Mouse (Mus musculus) adrenal gland, postnatal 14 days (tissue): ENCODE results near the gene Gm9573. TPM values are rescaled to one million over a fixed set of nuclear protein-coding genes. Genes with fewer than 3 reads are reported as not detected.
A peak's percentile ranks its signal among the peaks of the same experiment; 100 is the strongest.

ENCODE experiments used
- DNase-seq: peaks from one replicate; pipeline ENCODE4 v3.0.0; 2021; ENCODE audit warnings: mixed read lengths
- long read RNA-seq, 2 experiments: library from polyadenylated mRNA; stranded (forward); transcript quantifications; one replicate each; pipeline ENCODE4 v2.0.0; 2021
- total RNA-seq: library from RNA; stranded (reverse); gene quantifications from 2 replicates; pipeline ENCODE4 v1.2.3, GENCODE M21; 2021

The Gm9573 gene
- not detected in 2 replicates for total RNA-seq
- long read RNA-seq, experiment 1 = 0 reads
- long read RNA-seq, experiment 2 = 0 reads

- no peak for DNase-seq
Observed at GRCm38 (mm10) chr17:35626537-35626936, at the start of gene Gm9573. Gene Gm9573, minus strand, starts transcription at chr17:35626637.

- peak; percentile 93 for DNase-seq
Observed at GRCm38 (mm10) chr17:35673416-35674035, 47.1 kb upstream of the Gm9573 start, which contains the start of gene Gtf2h4. Gene Gtf2h4, minus strand, starts transcription at chr17:35673739.

- no peak for DNase-seq
Observed at GRCm38 (mm10) chr17:35672527-35672926, 46.1 kb upstream of the Gm9573 start.

GRCm38 (mm10) chr17:35671846-35672245, 45.4 kb upstream of the Gm9573 start:
- DNase-seq = no peak

- DNase-seq = no peak
Observed at GRCm38 (mm10) chr17:35669731-35670130, 43.3 kb upstream of the Gm9573 start.

GRCm38 (mm10) chr17:35667334-35668065, 41.1 kb upstream of the Gm9573 start, which contains the start of gene Vars2:
Gene Vars2, minus strand, starts transcription at chr17:35667592.
- DNase-seq = peak; percentile 98

GRCm38 (mm10) chr17:35666851-35667256, 40.4 kb upstream of the Gm9573 start:
- DNase-seq = peak; percentile 49

- DNase-seq = peak; percentile 42
Observed at GRCm38 (mm10) chr17:35665957-35666515, 39.6 kb upstream of the Gm9573 start.

GRCm38 (mm10) chr17:35653086-35653485, 26.6 kb upstream of the Gm9573 start:
- no peak for DNase-seq

- no peak for DNase-seq
Observed at GRCm38 (mm10) chr17:35649429-35649828, 23.0 kb upstream of the Gm9573 start.

GRCm38 (mm10) chr17:35643609-35644236, 17.3 kb upstream of the Gm9573 start, which contains the start of gene Mucl3:
Gene Mucl3, minus strand, starts transcription at chr17:35643695.
- DNase-seq = no peak

- DNase-seq = no peak
Observed at GRCm38 (mm10) chr17:35639352-35639751, 12.9 kb upstream of the Gm9573 start.

GRCm38 (mm10) chr17:35638475-35639190, 12.2 kb upstream of the Gm9573 start:
- DNase-seq = peak; percentile 76

- DNase-seq = peak; percentile 44
Observed at GRCm38 (mm10) chr17:35636363-35636762, 9.9 kb upstream of the Gm9573 start.

GRCm38 (mm10) chr17:35635699-35636111, 9.3 kb upstream of the Gm9573 start:
- DNase-seq = peak; percentile 74

- no peak for DNase-seq
Observed at GRCm38 (mm10) chr17:35635202-35635601, 8.8 kb upstream of the Gm9573 start.

- DNase-seq = peak; percentile 45
Observed at GRCm38 (mm10) chr17:35633992-35634391, 7.6 kb upstream of the Gm9573 start.

GRCm38 (mm10) chr17:35617127-35617526, 9.3 kb downstream of the Gm9573 start:
- no peak for DNase-seq

GRCm38 (mm10) chr17:35601736-35602354, 24.6 kb downstream of the Gm9573 start:
- DNase-seq = no peak

GRCm38 (mm10) chr17:35601249-35601648, 25.2 kb downstream of the Gm9573 start, which contains the start of gene Sfta2:
Gene Sfta2, plus strand, starts transcription at chr17:35601549.
- no peak for DNase-seq

GRCm38 (mm10) chr17:35597399-35597798, 29.0 kb downstream of the Gm9573 start:
- no peak for DNase-seq
